ENCODE assay signal across 8 mouse cellular contexts in the genomic region with DNA sequence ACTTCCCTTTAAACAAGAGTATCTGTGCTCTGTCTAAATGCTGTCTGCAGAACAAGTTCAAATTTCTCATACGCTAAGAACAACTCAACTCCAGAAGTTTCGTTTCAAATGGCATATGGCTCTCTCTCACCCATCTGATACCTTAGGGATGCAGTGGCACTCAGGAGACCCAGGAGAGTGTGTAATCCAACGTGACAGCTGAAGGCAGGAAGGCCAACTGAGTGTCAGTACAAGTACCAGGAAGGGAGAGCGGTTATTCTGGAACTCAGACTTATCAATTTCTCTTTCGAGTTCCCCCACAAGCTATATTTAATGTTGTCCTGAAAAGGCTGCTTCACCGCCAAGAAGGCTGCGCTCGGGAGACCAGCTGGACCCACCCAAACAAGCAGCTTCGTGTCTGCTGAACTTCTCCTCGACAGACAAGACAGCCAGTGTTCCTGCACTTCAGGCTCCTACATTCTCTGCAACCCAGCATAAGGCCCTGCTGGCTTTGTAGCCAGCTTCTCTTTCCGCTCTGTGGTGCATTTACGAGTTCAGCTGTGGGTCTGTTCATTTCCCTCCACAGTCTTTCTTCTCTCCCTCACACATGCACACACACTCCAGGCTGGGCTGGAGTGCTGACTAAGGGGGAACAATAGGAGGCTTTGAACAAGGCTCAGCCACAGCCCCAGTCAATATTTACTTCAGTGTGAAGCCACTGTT. TPM values are rescaled to one million over a fixed set of nuclear protein-coding genes. Genes with fewer than 3 reads are reported as not detected.
DNase-seq lines count a peak whose midpoint lies in the region; ATAC-seq and TF ChIP-seq lines count a peak whose summit lies in the region.

No protein-coding gene starts in this region.

- H3K9me3 ChIP-seq in liver, embryonic 16.5 days (replicated peaks; ENCODE audit: control insufficient read depth, low read length) = no peaks in the 10 kb centered on the region
- H3K9me3 ChIP-seq in stomach, embryonic 15.5 days = no peaks in the 10 kb centered on the region

- H3K4me2 ChIP-seq in liver, embryonic 16.5 days (ENCODE audit: low read depth, low read length) = no peak overlapping the region
- peak overlapping the region; percentile 38 for H3K4me2 ChIP-seq in stomach, embryonic 15.5 days

- no peak for TF ChIP-seq POLR2A in thymus, adult 2 months (IDR thresholded peaks at IDR 0.05; ENCODE audit: control insufficient read depth, extremely low read depth, insufficient read depth, low read length, poor library complexity)

- no peak overlapping the region for H3K9ac ChIP-seq in liver, embryonic 16.5 days (ENCODE audit: low read depth, low read length)
- H3K9ac ChIP-seq in stomach, embryonic 15.5 days = no peak overlapping the region

- DNase-seq in cerebellum, postnatal 25 days = peak; percentile 4 to 8
- DNase-seq in thymus, postnatal 25 days = peak; percentile 19
- no peak for DNase-seq in thymus, adult 2 months
- DNase-seq in adrenal gland, postnatal 25 days = no peak

- WGBS in thymus, adult 2 months = 29% methylated on average over 12 of the region's 12 CpGs
- WGBS in liver, embryonic 16.5 days (ENCODE audit: insufficient replicate concordance) = 29% methylated on average over 12 of the region's 12 CpGs
- 14% methylated on average over 12 of the region's 12 CpGs for WGBS in stomach, embryonic 15.5 days

- no peak overlapping the region for H3K27ac ChIP-seq in thymus, adult 2 months (ENCODE audit: control insufficient read depth, insufficient read depth, low read length)
- H3K27ac ChIP-seq in liver, embryonic 16.5 days (ENCODE audit: low read length) = no peak overlapping the region
- H3K27ac ChIP-seq in stomach, embryonic 15.5 days = peak overlapping the region; percentile 82

- H3K27me3 ChIP-seq in thymus, adult 2 months (ENCODE audit: control insufficient read depth, insufficient read depth, low read length) = no peaks in the 10 kb centered on the region
- no peaks in the 10 kb centered on the region for H3K27me3 ChIP-seq in liver, embryonic 16.5 days (ENCODE audit: control insufficient read depth, insufficient read depth, low read depth, low read length)
- no peaks in the 10 kb centered on the region for H3K27me3 ChIP-seq in stomach, embryonic 15.5 days (replicated peaks)

- H3K4me1 ChIP-seq in thymus, adult 2 months (replicated peaks; ENCODE audit: control insufficient read depth, insufficient read depth, low read length) = 0 out of 2 replicates have a peak, but pooled peaks cover 4% of the 10 kb centered on the region
- no peaks in the 10 kb centered on the region for H3K4me1 ChIP-seq in liver, embryonic 16.5 days (ENCODE audit: control insufficient read depth, low read depth, low read length)
- H3K4me1 ChIP-seq in stomach, embryonic 15.5 days = 0 out of 2 replicates have a peak, but pooled peaks cover 7% of the 10 kb centered on the region

- H3K36me3 ChIP-seq in thymus, adult 2 months (ENCODE audit: control insufficient read depth, insufficient read depth, low read length) = no peaks in the 10 kb centered on the region
- no peaks in the 10 kb centered on the region for H3K36me3 ChIP-seq in liver, embryonic 16.5 days (ENCODE audit: control insufficient read depth, insufficient read depth)
- no peaks in the 10 kb centered on the region for H3K36me3 ChIP-seq in stomach, embryonic 15.5 days

- H3K4me3 ChIP-seq in thymus, adult 2 months (ENCODE audit: control insufficient read depth, insufficient read depth, low read length) = no peak overlapping the region
- H3K4me3 ChIP-seq in liver, embryonic 16.5 days (ENCODE audit: low read depth, low read length) = no peak overlapping the region
- no peak overlapping the region; the same call in 1 of the 2 replicates for H3K4me3 ChIP-seq in stomach, embryonic 15.5 days (replicated peaks)

- TF ChIP-seq CTCF in thymus, adult 2 months (IDR thresholded peaks at IDR 0.05; ENCODE audit: borderline replicate concordance, control insufficient read depth, extremely low read depth, insufficient read depth, low read length, poor library complexity) = no peak

- no peak for ATAC-seq in cerebellum, adult (ENCODE audit: insufficient number of reproducible peaks, low FRiP score, low TSS enrichment)
- peak; percentile 53 to 63; a peak in 3 of 4 replicates for ATAC-seq in hematopoietic stem cell, adult 5-6 weeks (replicated peaks in 1 of 2; ENCODE audit: insufficient read depth in 1 of 2, low FRiP score in 2 of 2, low TSS enrichment in 1 of 2, low read depth in 1 of 2, poor library complexity in 2 of 2, severe bottlenecking in 2 of 2)
- ATAC-seq in liver, embryonic 16.5 days (ENCODE audit: low read depth) = peak; percentile 50
- ATAC-seq in stomach, embryonic 15.5 days (ENCODE audit: insufficient read depth, low FRiP score, low read depth) = peak; percentile 84

RNA-seq across cellular contexts. Expression of a gene that starts 18.7 kb away (rescaled TPM):
- polyA plus RNA-seq in thymus, adult 2 months (2012; rRNA removed) = 0.80 and 1.9 TPM in 2 replicates
- not detected in 2 replicates for total RNA-seq in hematopoietic stem cell, adult 5-6 weeks (2017)
- polyA plus RNA-seq in liver, embryonic 16.5 days (2015; fragmentation: Nextera tagmentation; extraction: Ambion mirVana) = 2.0 and 2.3 TPM in 2 replicates
- 34.6 and 36.1 TPM in 2 replicates for polyA plus RNA-seq in stomach, embryonic 15.5 days (2015; fragmentation: Nextera tagmentation; extraction: Ambion mirVana)
- 20.8 and 30.0 TPM in 2 replicates for total RNA-seq in adrenal gland, postnatal 25 days (2021)

Comparison
In these comparisons a context has a peak if more than half of its experiments do, and no peak if none do; other contexts are left out.
1. DNase-seq: peak in cerebellum, postnatal 25 days (2 of 2) and thymus, postnatal 25 days (single experiment); none in thymus, adult 2 months (single experiment) and adrenal gland, postnatal 25 days (single experiment).
2. RNA of a gene that starts 18.7 kb away (polyA plus RNA-seq): 34.6 to 36.1 TPM in stomach, embryonic 15.5 days; 2.0 to 2.3 TPM in liver, embryonic 16.5 days and 0.80 to 1.9 TPM in thymus, adult 2 months; every median in the first group is over 10 times any median in the second.